ENCODE assay signal across 17 mouse cellular contexts in the genomic region with DNA sequence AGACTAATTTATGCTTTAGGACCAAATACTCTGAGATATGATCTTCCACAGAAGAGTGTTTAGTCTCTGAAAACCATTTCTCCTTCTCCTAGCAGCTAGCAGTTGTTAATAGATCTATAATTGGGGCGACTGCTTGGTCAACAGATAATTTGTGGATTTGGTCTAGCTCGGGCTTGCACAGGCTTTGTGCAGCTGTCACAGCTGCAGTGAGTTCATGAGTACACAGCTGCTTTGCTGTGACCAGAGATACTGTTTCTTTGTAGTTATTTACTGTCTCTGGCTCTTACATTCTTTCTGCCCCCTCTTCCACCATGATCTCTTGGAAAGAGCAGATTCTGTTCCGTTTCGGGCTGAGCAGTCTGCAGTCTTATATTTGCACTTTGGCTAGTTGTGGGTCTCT.
"Had no signal": no experiment of that assay in that cellular context is flagged by ENCODE, and none has a peak within 500 bp of the region (broad histone marks: within the 10 kb centered on the region; RNA-seq: fewer than 3 reads in every experiment).

No protein-coding gene starts in this region.

- H3K27me3 ChIP-seq: midbrain, embryonic 12.5 days; neural tube, embryonic 12.5 days had no signal

- H3K9me3 ChIP-seq: midbrain, embryonic 10.5 days; midbrain, embryonic 12.5 days; neural tube, embryonic 12.5 days had no signal

- H3K9ac ChIP-seq: lung, embryonic 14.5 days; midbrain, embryonic 12.5 days; neural tube, embryonic 12.5 days had no signal

- H3K4me2 ChIP-seq: lung, embryonic 14.5 days; midbrain, embryonic 12.5 days; neural tube, embryonic 12.5 days had no signal

- H3K4me1 ChIP-seq: midbrain, embryonic 10.5 days; midbrain, embryonic 12.5 days; neural tube, embryonic 12.5 days had no signal

- H3K4me3 ChIP-seq: midbrain, embryonic 10.5 days; midbrain, embryonic 12.5 days; neural tube, embryonic 12.5 days had no signal

- ATAC-seq: midbrain, embryonic 16.5 days had no signal

- H3K27ac ChIP-seq: midbrain, embryonic 10.5 days; midbrain, embryonic 12.5 days; neural tube, embryonic 12.5 days had no signal

- DNase-seq: lung, adult 18-20 months; lung, embryonic 14.5 days; lung, postnatal 10 days; lung, postnatal 4 days; midbrain, embryonic 14.5 days; retina, postnatal 1 day; right cerebral cortex, adult 18-20 months; right cerebral cortex, postnatal 25 days; right cerebral cortex, postnatal 4 days; spleen, adult 18-20 months; thymus, adult 18-20 months; thymus, postnatal 14 days; thymus, postnatal 36 days had no signal
